Mouse (Mus musculus): ENCODE results near the gene Pde4b. TPM values are rescaled to one million over a fixed set of nuclear protein-coding genes. Genes with fewer than 3 reads are reported as not detected.

Gene Pde4b
- polyA plus RNA-seq, 1 experiment from 2014 or later, result 22.5 TPM

- no peaks in the 10 kb centered on the region for H3K27me3 ChIP-seq (replicated peaks)
- H3K9ac ChIP-seq, result no peak overlapping the region
- no peak for ATAC-seq (ENCODE audit: insufficient number of reproducible peaks, low FRiP score)
- H3K9me3 ChIP-seq (replicated peaks), result no peaks in the 10 kb centered on the region
- H3K4me2 ChIP-seq, result no peak overlapping the region
- H3K4me3 ChIP-seq, result no peak overlapping the region
- no peak overlapping the region for H3K27ac ChIP-seq (ENCODE audit: poor library complexity, severe bottlenecking)
- H3K4me1 ChIP-seq (replicated peaks), result no peaks in the 10 kb centered on the region
- no peaks in the 10 kb centered on the region for H3K36me3 ChIP-seq
These were observed 210.2 kb downstream of the Pde4b start for GRCm38 (mm10) chr4:102297558-102297957.

- Histone ChIP-seq H3K36me3 (no peaks in the 10 kb centered on the region), H3K27ac (ENCODE audit: poor library complexity, severe bottlenecking) (no peak overlapping the region), H3K9ac (no peak overlapping the region), H3K4me1 (replicated peaks) (peaks cover 3% of the 10 kb centered on the region; the same call in 1 of the 2 replicates), H3K4me3 (no peak overlapping the region), H3K9me3 (replicated peaks) (0 out of 2 replicates have a peak, but pooled peaks cover 3% of the 10 kb centered on the region), H3K27me3 (replicated peaks) (no peaks in the 10 kb centered on the region), H3K4me2 (no peak overlapping the region)
- WGBS, result 64% methylated on average over 4 of the region's 4 CpGs
- ATAC-seq (ENCODE audit: insufficient number of reproducible peaks, low FRiP score), result no peak
These were observed 215.2 kb downstream of the Pde4b start for GRCm38 (mm10) chr4:102302568-102302967.

- no peak overlapping the region for H3K9ac ChIP-seq
- 0 out of 2 replicates have a peak, but pooled peaks cover 3% of the 10 kb centered on the region for H3K9me3 ChIP-seq (replicated peaks)
- WGBS, result 73% methylated on average over 4 of the region's 4 CpGs
- H3K4me3 ChIP-seq, result no peak overlapping the region
- H3K36me3 ChIP-seq, result no peaks in the 10 kb centered on the region
- 0 out of 2 replicates have a peak overlapping the region, but pooled peaks have one; percentile 7 for H3K27ac ChIP-seq (ENCODE audit: poor library complexity, severe bottlenecking)
- H3K4me1 ChIP-seq (replicated peaks), result peaks cover 9% of the 10 kb centered on the region
- H3K4me2 ChIP-seq, result no peak overlapping the region
- no peaks in the 10 kb centered on the region for H3K27me3 ChIP-seq (replicated peaks)
- no peak for ATAC-seq (ENCODE audit: insufficient number of reproducible peaks, low FRiP score)
These were observed 220.4 kb downstream of the Pde4b start for GRCm38 (mm10) chr4:102307661-102308297.

GRCm38 (mm10) chr4:102310630-102311029, 223.3 kb downstream of the Pde4b start:
- H3K9me3 ChIP-seq (replicated peaks), result no peaks in the 10 kb centered on the region
- no peaks in the 10 kb centered on the region for H3K36me3 ChIP-seq
- ATAC-seq (ENCODE audit: insufficient number of reproducible peaks, low FRiP score), result no peak
- no peak overlapping the region for H3K4me2 ChIP-seq
- H3K4me3 ChIP-seq, result no peak overlapping the region
- H3K9ac ChIP-seq, result no peak overlapping the region
- H3K4me1 ChIP-seq (replicated peaks), result peaks cover 12% of the 10 kb centered on the region
- no peak overlapping the region for H3K27ac ChIP-seq (ENCODE audit: poor library complexity, severe bottlenecking)
- H3K27me3 ChIP-seq (replicated peaks), result no peaks in the 10 kb centered on the region

GRCm38 (mm10) chr4:102316011-102316410, 228.7 kb downstream of the Pde4b start:
- H3K27ac ChIP-seq (ENCODE audit: poor library complexity, severe bottlenecking), result no peak overlapping the region
- H3K4me3 ChIP-seq, result no peak overlapping the region
- WGBS, result 84% methylated on average over 2 of the region's 2 CpGs
- ATAC-seq (ENCODE audit: insufficient number of reproducible peaks, low FRiP score), result no peak
- H3K4me1 ChIP-seq (replicated peaks), result peaks cover 12% of the 10 kb centered on the region
- no peak overlapping the region for H3K4me2 ChIP-seq
- H3K36me3 ChIP-seq, result no peaks in the 10 kb centered on the region
- H3K27me3 ChIP-seq (replicated peaks), result no peaks in the 10 kb centered on the region
- H3K9ac ChIP-seq, result no peak overlapping the region
- no peaks in the 10 kb centered on the region for H3K9me3 ChIP-seq (replicated peaks)

GRCm38 (mm10) chr4:102316699-102317285, 229.4 kb downstream of the Pde4b start:
- peaks cover 12% of the 10 kb centered on the region for H3K4me1 ChIP-seq (replicated peaks)

GRCm38 (mm10) chr4:102318596-102318995, 231.3 kb downstream of the Pde4b start:
- H3K9me3 ChIP-seq (replicated peaks), result no peaks in the 10 kb centered on the region
- no peak overlapping the region for H3K27ac ChIP-seq (ENCODE audit: poor library complexity, severe bottlenecking)
- H3K27me3 ChIP-seq (replicated peaks), result no peaks in the 10 kb centered on the region
- no peaks in the 10 kb centered on the region for H3K36me3 ChIP-seq
- ATAC-seq (ENCODE audit: insufficient number of reproducible peaks, low FRiP score), result no peak
- no peak overlapping the region for H3K9ac ChIP-seq
- H3K4me1 ChIP-seq (replicated peaks), result peaks cover 12% of the 10 kb centered on the region
- no peak overlapping the region for H3K4me3 ChIP-seq
- no peak overlapping the region for H3K4me2 ChIP-seq
- WGBS, result 83% methylated on average over 6 of the region's 6 CpGs

More at GRCm38 (mm10) chr4:102316699-102317285, 229.4 kb downstream of the Pde4b start:
- no peak overlapping the region for H3K9ac ChIP-seq
- H3K36me3 ChIP-seq, result no peaks in the 10 kb centered on the region
- no peak overlapping the region for H3K4me3 ChIP-seq
- H3K27ac ChIP-seq (ENCODE audit: poor library complexity, severe bottlenecking), result 0 out of 2 replicates have a peak overlapping the region, but pooled peaks have one; percentile 11
- no peak for ATAC-seq (ENCODE audit: insufficient number of reproducible peaks, low FRiP score)
- no peaks in the 10 kb centered on the region for H3K9me3 ChIP-seq (replicated peaks)
- H3K4me2 ChIP-seq, result no peak overlapping the region
- WGBS, result 55% methylated on average over 5 of the region's 5 CpGs
- no peaks in the 10 kb centered on the region for H3K27me3 ChIP-seq (replicated peaks)

GRCm38 (mm10) chr4:102321340-102321739, 234.0 kb downstream of the Pde4b start:
- Histone ChIP-seq H3K9ac (no peak overlapping the region), H3K4me2 (no peak overlapping the region), H3K27ac (ENCODE audit: poor library complexity, severe bottlenecking) (no peak overlapping the region), H3K36me3 (no peaks in the 10 kb centered on the region), H3K4me3 (no peak overlapping the region), H3K9me3 (replicated peaks) (no peaks in the 10 kb centered on the region), H3K4me1 (replicated peaks) (peaks cover 6% of the 10 kb centered on the region), H3K27me3 (replicated peaks) (no peaks in the 10 kb centered on the region)
- WGBS, result 70% methylated on average over 3 of the region's 3 CpGs
- ATAC-seq (ENCODE audit: insufficient number of reproducible peaks, low FRiP score), result no peak

GRCm38 (mm10) chr4:102332386-102332785, 245.0 kb downstream of the Pde4b start:
- Histone ChIP-seq H3K27me3 (replicated peaks) (no peaks in the 10 kb centered on the region), H3K27ac (ENCODE audit: poor library complexity, severe bottlenecking) (no peak overlapping the region), H3K9ac (no peak overlapping the region), H3K4me3 (no peak overlapping the region), H3K36me3 (no peaks in the 10 kb centered on the region), H3K9me3 (replicated peaks) (no peaks in the 10 kb centered on the region), H3K4me1 (replicated peaks) (peaks cover 35% of the 10 kb centered on the region), H3K4me2 (no peak overlapping the region)
- WGBS, result 79% methylated on average over 2 of the region's 2 CpGs
- ATAC-seq (ENCODE audit: insufficient number of reproducible peaks, low FRiP score), result no peak

- 70% methylated on average over 4 of the region's 4 CpGs for WGBS
- peaks cover 35% of the 10 kb centered on the region for H3K4me1 ChIP-seq (replicated peaks)
- H3K27me3 ChIP-seq (replicated peaks), result no peaks in the 10 kb centered on the region
- ATAC-seq (ENCODE audit: insufficient number of reproducible peaks, low FRiP score), result no peak
- H3K27ac ChIP-seq (ENCODE audit: poor library complexity, severe bottlenecking), result peak overlapping the region; percentile 34
- H3K36me3 ChIP-seq, result no peaks in the 10 kb centered on the region
- H3K9me3 ChIP-seq (replicated peaks), result no peaks in the 10 kb centered on the region
- H3K9ac ChIP-seq, result no peak overlapping the region
- H3K4me2 ChIP-seq, result no peak overlapping the region
- no peak overlapping the region for H3K4me3 ChIP-seq
These were observed 245.5 kb downstream of the Pde4b start for GRCm38 (mm10) chr4:102332885-102333284.

- Histone ChIP-seq H3K9me3 (replicated peaks) (no peaks in the 10 kb centered on the region), H3K4me1 (replicated peaks) (peaks cover 14% of the 10 kb centered on the region), H3K9ac (no peak overlapping the region), H3K36me3 (no peaks in the 10 kb centered on the region; the same call in 1 of the 2 replicates), H3K4me3 (no peak overlapping the region), H3K27ac (ENCODE audit: poor library complexity, severe bottlenecking) (no peak overlapping the region), H3K27me3 (replicated peaks) (no peaks in the 10 kb centered on the region), H3K4me2 (no peak overlapping the region)
- 82% methylated on average over 4 of the region's 4 CpGs for WGBS
- ATAC-seq (ENCODE audit: insufficient number of reproducible peaks, low FRiP score), result no peak
These were observed 259.7 kb downstream of the Pde4b start for GRCm38 (mm10) chr4:102346911-102347492.

All from heart, embryonic 12.5 days (tissue).